Mouse (Mus musculus): ENCODE results near the gene Miip.

GRCm38 (mm10) chr4:147865651-147866050 lies 3.0 kb downstream of the Miip start:
- TF ChIP-seq CTCF (IDR thresholded peaks at IDR 0.05; ENCODE audit: low read depth) (no peak), EP300 (optimal IDR thresholded peaks at IDR 0.05) (no peak)

Data from stomach, postnatal 0 days (tissue).